Mouse (Mus musculus) hindlimb bud, embryonic 11.5 days (tissue): Measurements from ENCODE around the gene Prr29.

Source experiments
- DNase-seq: peaks from one replicate; pipeline ENCODE4 v3.0.0-alpha.2; 2012; ENCODE audit warnings: low read depth, low spot score; ENCODE audit errors: extremely low spot score

Prr29 gene

DNA sequence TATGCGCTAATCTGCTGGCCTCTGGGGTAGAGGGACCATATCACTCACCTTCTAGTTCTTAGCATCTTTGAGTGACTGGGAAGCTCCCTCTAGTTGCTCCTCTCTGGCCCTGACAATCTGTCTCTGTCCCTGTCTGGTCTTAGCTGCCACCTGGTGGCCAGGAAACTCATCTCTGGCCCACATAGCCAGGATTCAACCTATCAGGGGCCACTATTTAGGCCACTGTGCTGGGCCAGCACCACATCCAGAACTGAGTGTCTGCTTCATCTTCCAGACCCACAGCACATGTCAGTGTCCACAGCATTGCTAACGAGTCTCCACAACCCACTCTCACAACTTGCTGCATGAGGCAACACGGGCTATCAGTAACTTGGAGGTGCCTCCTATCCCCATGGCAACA is 32.4 kb downstream of the Prr29 start:
- no peak for DNase-seq

DNA sequence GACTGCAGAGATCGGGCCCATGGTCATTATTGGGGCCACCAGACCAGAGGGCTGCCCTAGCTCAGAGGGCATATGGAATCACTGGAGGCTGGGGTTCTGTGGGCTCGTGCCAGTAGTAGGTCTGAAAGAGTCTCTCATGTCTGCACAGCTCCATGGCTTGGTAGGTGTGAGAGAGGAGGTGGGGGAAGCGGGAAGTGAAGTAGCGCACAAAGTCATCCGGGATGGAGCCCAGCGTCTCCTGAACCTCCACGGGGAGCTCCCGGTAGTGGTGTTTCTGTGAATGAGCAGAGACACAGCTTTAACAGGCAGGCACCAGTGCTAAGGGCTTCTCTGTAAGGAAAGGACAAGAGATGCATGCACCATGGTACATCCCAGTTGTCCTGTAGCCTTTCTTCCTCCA is 33.2 kb downstream of the Prr29 start:
- no peak for DNase-seq

DNA sequence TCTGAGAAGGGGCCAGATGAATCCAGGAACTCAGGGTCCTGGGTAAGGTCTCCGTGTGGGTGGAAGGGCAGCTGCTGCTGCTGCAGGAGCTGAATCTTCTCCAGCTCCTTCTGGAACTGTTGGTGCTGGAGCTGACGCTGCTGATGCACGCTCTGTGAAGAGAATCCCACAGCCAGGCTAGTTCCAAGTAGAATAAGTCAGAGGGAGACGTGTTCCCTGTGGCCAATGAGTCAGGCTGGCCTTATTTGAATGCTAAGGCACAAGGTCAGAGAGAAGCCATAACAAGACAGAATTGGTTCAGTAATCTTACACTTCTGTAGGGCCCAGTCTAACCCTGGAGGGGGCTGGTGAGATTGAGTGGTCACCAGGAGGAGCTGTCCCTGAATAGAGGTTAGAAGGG is 44.7 kb downstream of the Prr29 start:
- DNase-seq, result no peak

DNA sequence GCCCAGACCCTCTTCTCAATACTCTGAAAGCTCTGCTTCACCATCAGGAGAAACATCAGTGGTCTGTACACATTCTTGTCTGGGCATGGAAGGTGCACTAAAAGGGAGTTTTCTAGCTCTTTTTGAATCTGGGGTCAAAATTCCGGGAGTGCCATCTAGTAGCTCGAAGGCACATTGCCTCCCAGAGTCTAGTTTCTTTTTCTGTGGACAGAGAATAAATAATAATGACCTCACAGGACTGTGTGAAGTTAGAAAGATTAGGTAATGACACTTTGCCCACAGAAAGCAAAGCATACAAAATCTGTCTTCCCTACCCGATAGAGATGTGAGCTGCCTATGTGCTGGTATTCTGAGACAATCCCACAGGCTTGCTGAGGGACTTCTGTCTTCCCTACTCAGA is 45.2 kb downstream of the Prr29 start:
- no peak for DNase-seq

DNA sequence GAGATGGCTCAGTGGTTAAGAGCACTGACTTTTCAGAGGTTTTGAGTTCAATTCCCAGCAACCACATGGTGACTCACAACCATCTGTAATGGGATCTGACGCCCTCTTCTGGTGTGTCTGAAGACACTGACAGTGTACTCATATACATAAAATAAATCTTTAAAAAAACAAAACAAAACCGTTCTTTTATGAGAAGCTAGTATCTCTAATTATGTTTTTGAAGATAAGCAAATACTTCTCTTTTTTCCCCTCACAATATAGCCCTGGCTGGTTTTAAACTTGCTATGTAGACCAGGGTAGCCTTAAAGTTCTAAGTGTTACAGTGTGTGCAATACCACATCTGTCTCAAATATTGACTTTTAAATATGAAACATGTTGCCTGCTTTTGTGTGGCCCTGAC is 45.9 kb downstream of the Prr29 start:
- DNase-seq, result no peak

DNA sequence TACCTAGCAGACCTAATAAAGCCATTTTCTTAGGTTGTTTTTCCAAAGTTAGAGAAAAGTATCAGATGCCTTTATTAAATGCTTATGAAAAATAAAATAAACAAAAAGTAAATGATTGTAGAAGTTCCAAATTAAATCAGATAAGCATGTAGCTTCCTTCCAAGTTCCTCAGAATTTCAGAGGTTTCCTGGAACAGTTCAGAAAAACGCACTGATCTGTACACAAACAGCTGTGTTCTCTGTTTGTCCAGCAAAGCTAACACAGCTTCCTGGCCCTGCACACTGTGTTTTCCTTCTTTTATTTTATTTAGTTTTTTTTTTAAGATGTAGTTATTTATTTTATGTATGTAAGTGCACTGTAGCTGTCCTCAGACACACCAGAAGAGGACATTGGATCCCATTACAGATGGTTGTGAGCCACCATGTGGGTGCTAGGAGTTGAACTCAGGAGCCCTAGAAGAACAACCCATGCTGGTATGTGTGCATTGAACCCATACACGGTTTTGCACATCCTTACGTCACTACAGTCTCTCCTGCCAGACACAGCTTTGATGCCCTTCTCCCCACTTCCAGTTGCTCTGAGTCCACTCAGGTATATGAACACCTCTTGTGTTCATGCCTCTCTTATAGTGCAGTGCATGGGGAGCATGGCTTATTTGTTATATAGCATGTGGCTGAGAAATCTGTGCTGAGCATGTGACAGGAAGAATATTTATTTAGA is 47.5 kb downstream of the Prr29 start:
- no peak for DNase-seq

DNA sequence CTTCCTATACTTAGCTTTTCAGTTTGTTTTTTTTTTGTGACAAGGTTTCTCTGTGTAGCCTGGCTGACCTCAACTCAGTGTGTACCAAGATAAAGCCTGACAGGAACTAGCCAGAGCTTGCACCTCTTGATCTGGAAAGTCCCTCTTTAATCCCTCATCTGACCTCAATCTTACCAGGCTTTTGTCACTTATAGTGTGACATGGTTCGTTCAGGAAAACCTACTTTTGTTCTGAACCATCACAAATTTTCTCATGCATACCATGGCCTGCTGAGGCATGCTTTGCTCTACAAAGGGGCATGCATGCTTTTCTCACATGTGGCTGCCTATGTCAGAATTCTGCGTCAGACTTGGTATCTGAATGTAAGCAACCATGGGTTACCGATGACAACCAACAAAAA is 51.1 kb downstream of the Prr29 start:
- DNase-seq, result no peak

DNA sequence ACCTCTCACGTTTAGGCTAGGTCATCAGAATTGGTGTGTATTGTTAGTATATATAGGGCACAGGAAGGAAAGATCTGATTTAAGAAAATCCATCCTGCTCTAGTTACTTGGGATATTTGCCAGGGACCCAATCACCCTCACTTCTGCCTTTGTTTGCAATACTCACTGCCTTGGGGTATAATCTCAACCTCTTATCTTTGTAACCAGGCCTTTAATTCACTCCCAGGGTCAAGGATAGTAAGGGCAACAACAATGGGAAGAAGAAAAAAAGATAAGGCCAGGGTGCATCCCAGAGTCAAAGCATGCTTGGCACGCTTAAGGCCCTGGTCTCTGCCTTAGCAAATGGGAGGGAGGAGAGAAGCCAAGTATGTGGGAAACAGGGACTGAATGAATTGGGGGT is 52.6 kb downstream of the Prr29 start:
- DNase-seq, result no peak

DNA sequence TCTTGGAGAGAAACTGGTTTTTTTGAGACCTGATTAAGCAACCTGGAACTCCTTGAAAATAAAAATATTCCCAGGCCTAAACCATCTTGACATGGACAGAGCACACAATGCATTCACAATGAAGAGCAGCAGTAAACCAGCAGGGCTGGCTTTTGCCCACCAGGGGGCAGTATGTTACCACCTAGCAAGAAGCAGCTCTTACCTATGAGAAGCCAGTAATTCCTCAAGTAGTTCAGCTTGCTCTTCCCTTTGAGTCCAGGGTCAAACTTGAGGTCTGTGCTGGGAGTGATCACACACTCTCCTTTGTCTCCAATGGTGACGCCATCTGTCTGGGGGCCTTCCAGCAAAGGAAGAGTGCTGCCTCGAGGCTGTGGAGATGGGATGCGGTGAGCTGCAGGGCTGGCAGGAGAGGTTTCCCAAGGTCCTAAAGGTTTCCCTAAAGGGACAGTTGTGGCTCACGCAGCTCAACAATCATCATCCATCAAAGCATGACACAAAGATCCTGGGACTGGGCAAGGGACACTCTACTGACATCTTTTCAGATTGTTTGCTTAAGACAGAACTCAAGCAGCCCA is 53.4 kb downstream of the Prr29 start:
- peak; percentile 91 for DNase-seq

DNA sequence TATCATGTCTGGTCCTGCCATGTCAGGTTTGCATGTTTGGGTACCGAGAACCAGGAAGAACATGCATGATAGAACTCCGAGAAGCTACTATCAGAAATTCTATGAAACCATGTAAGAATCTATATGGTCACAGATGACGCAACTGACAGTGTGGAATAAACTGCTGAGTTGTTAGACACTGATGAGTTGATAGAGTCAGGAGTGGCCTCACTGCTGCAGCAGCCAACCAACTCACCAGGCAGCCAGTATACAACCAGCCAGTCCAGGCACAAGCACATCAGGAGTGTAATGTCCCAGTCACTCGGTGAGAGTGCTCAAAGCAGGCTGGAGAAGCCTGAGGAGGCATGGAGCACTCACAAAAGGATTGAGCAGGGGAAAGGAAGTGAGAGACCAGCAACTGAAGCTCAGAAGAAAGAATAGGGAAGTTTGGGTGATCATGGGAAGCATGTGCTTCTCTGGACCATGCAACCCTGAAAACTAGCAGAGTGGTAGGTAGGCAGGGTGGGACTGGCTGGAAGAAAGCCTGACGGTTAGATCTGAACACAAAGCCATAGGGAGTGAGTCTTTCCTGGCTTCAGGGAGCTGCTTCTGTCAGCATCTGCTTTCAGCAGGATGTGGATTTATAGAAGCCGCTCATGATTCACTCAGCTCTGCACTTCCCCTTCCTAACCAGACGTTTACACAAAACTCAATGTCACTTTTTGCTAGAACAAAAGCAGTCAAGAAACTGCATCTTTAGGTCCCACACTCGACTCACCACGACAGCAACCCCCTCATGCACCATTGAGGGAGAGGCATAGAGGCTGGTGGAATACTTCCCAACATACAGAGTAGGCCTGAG is 54.2 kb downstream of the Prr29 start:
- no peak for DNase-seq

DNA sequence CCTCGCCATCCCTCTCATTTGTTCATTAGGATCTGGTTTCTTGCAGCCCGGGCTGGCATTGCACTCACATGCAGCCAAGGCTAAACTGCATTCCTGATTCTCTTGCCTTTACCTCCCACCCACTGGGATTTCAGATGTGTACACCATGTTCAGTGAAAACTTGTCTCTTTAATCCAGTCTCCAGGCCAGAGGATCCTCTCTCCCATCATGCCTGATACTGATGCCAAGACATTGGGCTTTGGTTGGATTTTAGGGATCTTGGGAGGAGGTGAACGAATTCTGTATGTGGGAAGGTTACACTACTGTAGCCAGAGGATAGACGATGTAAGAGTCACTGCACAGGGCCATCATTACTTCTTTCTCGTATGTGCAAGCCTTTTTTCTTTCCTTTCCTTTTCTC is 59.9 kb downstream of the Prr29 start:
- DNase-seq, result no peak

DNA sequence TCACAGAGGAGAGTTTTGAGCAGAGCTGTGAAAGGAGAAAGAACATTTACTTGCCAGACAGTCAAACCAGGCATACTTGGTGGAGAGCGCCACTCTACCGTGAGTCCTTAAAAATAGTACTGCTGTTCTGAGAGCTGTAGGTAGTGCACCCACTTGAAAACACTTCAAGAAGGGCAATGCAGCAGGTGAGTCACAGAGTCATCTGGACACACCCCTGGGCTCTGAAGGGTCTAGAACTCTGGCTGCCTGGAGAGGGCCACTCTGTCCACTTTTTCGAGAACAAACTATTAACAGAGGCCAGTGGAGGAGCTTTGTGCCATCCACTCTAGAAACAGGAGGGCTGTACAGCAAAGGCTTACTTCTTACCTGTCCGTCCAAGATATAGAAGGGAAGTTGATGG is 61.2 kb downstream of the Prr29 start:
- no peak for DNase-seq
